Mouse (Mus musculus): ENCODE measurements around the gene Jade1.

DNA sequence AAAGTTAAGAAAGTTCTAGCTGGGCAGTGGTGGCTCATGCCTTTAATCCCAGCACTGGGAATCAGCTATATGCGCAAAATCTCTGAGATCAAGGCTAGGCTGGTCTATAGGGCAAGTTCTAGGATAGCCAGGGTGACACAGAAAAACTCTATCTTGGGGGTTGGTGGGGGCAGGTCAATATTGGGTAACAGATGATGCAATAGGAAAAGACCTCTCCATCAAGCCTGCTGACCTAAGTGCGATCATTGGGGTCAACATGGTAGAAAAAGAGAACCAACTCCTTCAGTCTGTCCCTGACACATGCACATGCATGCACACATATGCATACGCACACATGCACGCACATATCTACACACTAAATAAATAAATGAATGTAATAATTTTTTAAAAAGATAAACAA lies 32.1 kb upstream of the Jade1 start:
- TF ChIP-seq CTCF (IDR thresholded peaks at IDR 0.05; ENCODE audit: low read depth) (no peak), EP300 (optimal IDR thresholded peaks at IDR 0.05) (no peak)

Data from stomach, postnatal 0 days (tissue).